Mouse (Mus musculus): ENCODE results near the gene Ptp4a2.

The Ptp4a2 gene

GRCm38 (mm10) chr4:129850491-129850890 is 39.5 kb downstream of the Ptp4a2 start:
- in situ Hi-C loops (cut with MseI, MboI): no loop called here

DNA sequence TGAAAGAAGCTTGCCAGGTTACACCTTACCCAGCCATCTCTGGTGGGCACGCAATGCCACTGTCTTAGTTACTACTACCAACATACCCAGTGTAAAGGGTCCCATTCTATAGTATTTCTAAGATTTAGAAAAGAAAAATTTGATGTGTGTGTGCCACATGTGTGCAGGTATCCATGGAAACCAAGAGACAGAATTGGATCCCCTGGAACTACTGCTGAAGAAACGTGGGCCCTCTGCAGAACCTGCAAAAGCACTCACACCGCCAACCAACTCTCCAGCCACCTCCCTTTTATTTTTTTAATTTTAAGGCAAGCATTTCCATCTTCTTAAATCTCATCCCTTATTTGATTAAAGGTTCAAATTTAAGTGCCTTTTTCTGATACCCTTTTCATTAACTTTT is 40.8 kb downstream of the Ptp4a2 start:
- in situ Hi-C loops (cut with MseI, MboI): no loop called here

GRCm38 (mm10) chr4:129853053-129853452 is 42.0 kb downstream of the Ptp4a2 start:
- in situ Hi-C loops (cut with MseI, MboI): no loop called here

DNA sequence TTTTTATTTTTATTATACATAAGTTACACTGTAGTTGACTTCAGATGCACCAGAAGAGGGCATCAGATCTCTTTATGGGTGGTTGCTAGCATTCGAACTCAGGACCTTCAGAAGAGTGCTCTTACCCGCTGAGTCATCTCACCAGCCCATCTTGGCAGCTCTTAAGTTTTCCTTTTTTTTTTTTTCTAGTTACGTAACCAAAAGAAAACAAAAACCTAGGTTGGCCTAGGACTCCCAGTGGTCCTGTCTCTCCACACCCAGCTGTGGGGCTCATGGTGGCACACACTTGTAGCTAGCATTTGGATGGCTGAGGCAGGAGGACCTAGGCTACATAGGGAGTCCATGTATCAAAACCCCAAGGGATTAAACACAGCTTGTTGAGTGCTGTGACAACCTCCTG is 43.0 kb downstream of the Ptp4a2 start:
- in situ Hi-C loops (cut with MseI, MboI): no loop called here

DNA sequence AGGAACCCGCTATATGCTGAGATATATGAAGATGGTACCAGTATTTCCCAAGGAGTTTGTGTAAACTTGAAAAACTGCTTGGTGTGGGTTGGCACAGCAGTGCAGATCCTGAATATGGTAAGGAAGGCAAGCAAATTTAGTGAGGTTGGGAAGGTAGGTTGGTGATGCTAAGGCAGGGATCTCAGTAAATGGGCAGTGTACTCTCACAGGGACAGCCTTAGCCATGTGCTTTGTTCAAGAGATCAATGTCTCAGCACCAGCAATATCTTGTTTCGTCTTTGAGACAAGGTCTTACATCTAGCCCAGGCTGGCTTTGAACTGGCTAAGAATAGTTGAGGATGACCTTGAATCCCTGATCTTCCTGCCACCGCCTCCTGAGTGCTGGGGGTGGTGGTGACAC is 43.6 kb downstream of the Ptp4a2 start:
- in situ Hi-C loops (cut with MseI, MboI): loop anchor here in 1 of 2 experiments (5.0 kb wide), 1 partner anchor 73 kb away; the partner anchor contains the start of gene Spocd1

GRCm38 (mm10) chr4:129855051-129855970 is 44.3 kb downstream of the Ptp4a2 start:
- in situ Hi-C loops (cut with MseI, MboI): loop anchor here in 1 of 2 experiments (5.0 kb wide), 1 partner anchor 72 kb away; the partner anchor contains the start of gene Spocd1

DNA sequence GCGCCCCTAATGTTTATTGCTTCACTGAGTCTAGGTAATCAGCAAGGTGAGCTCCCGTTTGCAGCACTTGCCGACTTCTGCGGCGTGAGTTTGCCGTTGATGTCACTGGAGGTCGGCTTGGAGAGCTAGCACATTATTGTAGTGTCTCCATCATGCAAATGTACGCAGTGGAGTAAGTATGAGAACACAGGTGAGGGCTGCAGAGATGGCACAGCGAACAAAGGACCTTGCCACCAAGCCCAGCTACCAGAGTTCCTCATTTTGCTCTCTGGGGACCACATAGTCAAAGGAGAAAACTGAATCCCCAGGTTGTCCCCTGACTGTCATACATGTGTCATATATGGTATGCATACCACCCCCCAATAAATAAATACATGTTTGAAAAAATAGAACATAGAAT is 49.4 kb downstream of the Ptp4a2 start:
- in situ Hi-C loops (cut with MseI, MboI): loop anchor here in 1 of 2 experiments (10.0 kb wide), 1 partner anchor 64 kb away; the partner anchor contains the start of gene Spocd1

DNA sequence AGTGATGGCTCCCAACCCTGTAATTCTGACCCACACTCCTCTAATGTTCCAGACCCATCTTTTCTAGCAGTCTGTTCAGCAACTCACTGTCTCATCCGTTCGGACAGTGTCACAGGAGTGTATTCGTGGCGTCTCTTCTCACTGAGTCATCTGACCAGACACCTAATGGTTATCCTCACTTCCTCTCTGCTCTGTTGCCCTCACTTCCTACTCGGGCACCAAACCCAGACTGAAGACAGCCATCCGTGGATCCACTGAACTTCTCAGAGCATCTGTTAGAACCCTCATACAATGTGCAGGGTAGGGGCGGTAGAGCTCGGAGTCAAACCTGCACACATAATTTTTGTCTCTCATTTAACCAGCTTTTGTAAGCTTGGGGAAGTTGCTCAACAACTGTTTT is 50.4 kb downstream of the Ptp4a2 start:
- in situ Hi-C loops (cut with MseI, MboI): loop anchor here in 1 of 2 experiments (10.0 kb wide), 1 partner anchor 63 kb away; the partner anchor contains the start of gene Spocd1

- in situ Hi-C loops (cut with MseI, MboI): loop anchor here in 1 of 2 experiments (10.0 kb wide), 1 partner anchor 62 kb away; the partner anchor contains the start of gene Spocd1
These were observed 51.3 kb downstream of the Ptp4a2 start for GRCm38 (mm10) chr4:129862357-129862756.

DNA sequence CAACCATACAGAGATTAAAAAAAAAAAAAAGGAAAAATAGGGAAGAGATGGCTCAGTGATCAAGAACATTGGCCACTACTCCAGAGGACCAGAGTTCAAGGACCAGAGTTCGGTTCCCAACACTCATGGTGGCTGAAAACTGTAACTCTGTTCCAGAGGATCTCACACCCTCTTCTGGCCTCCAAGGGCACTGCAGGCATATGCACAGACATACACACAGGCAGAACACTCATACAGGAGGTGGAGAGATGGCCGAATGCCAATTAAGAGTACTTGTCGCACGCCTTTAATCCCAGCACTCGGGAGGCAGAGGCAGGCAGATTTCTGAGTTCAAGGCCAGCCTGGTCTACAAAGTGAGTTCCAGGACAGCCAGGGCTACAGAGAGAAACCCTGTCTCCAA is 55.2 kb downstream of the Ptp4a2 start:
- in situ Hi-C loops (cut with MseI, MboI): loop anchor here in 1 of 2 experiments (10.0 kb wide), 1 partner anchor 59 kb away; the partner anchor contains the start of gene Spocd1

GRCm38 (mm10) chr4:129868211-129868610 is 57.2 kb downstream of the Ptp4a2 start:
- in situ Hi-C loops (cut with MseI, MboI): loop anchor here in 1 of 2 experiments (10.0 kb wide), 1 partner anchor 57 kb away; the partner anchor contains the start of gene Spocd1

- in situ Hi-C loops (cut with MseI, MboI): no loop called here
These were observed 59.5 kb downstream of the Ptp4a2 start for GRCm38 (mm10) chr4:129870483-129870882.

GRCm38 (mm10) chr4:129872376-129872922 is 61.4 kb downstream of the Ptp4a2 start:
- in situ Hi-C loops (cut with MseI, MboI): no loop called here

DNA sequence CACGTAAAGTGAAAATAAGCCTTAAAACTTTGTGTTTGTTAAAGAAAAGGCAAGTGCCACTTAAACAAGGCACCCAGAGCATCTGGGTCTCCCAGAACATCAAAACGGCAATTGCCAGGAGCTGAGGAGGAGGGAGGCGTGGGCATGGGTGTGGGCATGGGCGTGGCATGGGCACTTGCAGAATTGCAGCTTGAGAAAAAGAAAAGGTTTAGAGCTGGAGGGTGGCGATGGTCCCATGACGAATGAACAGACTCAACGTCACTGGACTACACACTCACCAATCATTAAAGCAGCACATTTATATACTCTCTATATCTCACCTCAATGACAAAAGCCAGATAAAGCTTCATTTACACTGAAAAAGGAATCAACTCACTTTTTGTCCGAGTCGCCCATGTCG is 63.8 kb downstream of the Ptp4a2 start:
- in situ Hi-C loops (cut with MseI, MboI): no loop called here

- in situ Hi-C loops (cut with MseI, MboI): no loop called here
These were observed 64.4 kb downstream of the Ptp4a2 start for GRCm38 (mm10) chr4:129875406-129875805.

DNA sequence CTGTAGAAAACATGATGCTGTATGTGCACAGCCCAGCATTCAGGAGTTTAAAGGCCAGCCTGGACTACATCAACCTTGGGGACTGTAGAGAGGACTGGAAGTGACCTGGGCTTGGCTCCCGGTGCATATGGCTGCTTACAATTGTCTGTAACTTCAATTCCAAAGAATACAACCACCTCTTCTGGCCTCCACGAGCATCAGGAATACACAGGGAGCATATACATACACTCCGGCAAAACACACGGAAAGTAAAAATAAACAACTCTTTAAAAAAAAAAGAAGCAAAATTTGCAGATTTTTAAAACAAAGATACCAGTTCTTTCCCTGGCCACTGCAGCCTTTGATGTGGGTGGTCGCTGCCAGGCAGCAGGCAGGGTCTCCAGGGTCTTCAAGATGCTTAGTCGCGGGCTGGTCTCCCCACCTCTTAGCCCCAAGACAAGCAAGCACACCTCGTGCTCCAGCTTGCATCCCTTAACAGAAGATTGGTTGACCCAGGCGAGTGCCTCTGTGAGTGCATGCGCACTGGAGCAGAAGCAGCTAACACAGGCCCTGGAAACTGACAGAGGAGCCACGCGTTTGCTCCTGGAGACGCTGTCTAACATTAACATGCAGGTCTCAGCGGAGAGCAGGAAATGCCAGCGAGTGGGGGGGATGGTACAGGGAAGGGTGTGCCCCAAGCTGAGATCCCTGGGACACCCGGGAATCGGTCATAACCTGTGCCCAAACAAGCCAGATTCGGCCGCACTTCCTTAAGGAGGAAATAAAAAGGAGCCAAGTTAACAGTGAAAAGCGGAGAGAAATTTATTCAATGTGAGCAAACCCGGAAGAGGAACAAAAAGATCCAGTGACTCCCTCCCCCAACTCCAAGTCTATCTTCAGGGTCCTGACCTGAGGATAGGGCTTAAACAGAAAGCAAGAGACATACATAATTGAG is 66.1 kb downstream of the Ptp4a2 start:
- in situ Hi-C loops (cut with MseI, MboI): no loop called here

DNA sequence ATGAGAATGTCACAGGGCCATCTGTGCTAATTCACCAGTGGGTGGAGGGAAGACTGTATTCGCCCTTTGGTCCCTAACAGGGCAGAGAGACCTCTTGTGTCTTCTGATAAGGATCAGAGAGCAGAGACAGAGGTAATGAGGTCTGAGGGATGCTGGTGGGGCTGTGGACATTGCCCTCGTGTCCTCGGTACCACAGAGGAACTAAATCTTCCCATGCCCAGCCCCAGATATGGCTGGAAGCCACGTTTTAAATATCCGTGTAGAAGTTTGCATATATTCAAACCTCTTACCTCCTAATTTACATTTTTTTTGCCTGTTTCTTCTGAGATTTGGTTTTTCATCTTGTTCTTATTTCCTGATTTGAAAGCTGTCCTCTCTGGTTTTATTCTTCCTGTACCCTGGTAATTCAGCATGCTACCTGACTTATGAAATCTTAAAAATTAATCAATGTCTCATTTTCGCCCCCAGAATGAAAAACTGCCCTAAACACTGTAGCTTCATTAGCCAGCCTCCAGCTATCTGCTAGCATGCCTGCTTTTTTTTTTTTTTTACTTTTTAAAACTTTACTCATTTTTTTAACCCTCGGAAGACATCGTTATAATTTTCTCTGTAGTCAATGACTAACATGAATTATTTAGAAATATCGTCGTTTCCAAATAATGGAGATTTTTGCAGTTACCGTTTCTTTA is 67.1 kb downstream of the Ptp4a2 start:
- in situ Hi-C loops (cut with MseI, MboI): no loop called here

- in situ Hi-C loops (cut with MseI, MboI): no loop called here
These were observed 67.7 kb downstream of the Ptp4a2 start for GRCm38 (mm10) chr4:129878656-129879145.

- in situ Hi-C loops (cut with MseI, MboI): no loop called here
These were observed 68.3 kb downstream of the Ptp4a2 start for GRCm38 (mm10) chr4:129879206-129879780.

GRCm38 (mm10) chr4:129880615-129881014 is 69.6 kb downstream of the Ptp4a2 start:
- in situ Hi-C loops (cut with MseI, MboI): no loop called here
